Mouse (Mus musculus) neural tube, embryonic 14.5 days (tissue): ENCODE data around the gene Akap8. TPM values are rescaled to one million over a fixed set of nuclear protein-coding genes. Genes with fewer than 3 reads are reported as not detected.
A peak's percentile ranks its signal among the peaks of the same experiment; 100 is the strongest.

Experiments used
- ATAC-seq: fragments of 200-750 bp; cut with Nextera tagmentation; 2 replicates; pipeline ENCODE4 v1.8.0; 2017; ENCODE audit warnings: low read depth, mild to moderate bottlenecking, moderate TSS enrichment, moderate library complexity
- H3K27ac ChIP-seq: fragments of 300-500 bp; sonication (generic); 2 replicates; pipeline ENCODE4 v1.5.1; 2014; ENCODE audit warnings: low read depth, mild to moderate bottlenecking, control low read depth, low read length, moderate library complexity, mixed read lengths
- H3K27me3 ChIP-seq: fragments of 300-500 bp; sonication (generic); 2 replicates; pipeline ENCODE4 v1.6.1; 2014; ENCODE audit warnings: low read length; ENCODE audit not compliant: control insufficient read depth, insufficient read depth
- H3K36me3 ChIP-seq: fragments of 300-500 bp; sonication (generic); 2 replicates; pipeline ENCODE4 v1.6.1; 2014; ENCODE audit warnings: low read length, mixed read lengths; ENCODE audit not compliant: control insufficient read depth, insufficient read depth
- H3K4me1 ChIP-seq: fragments of 300-500 bp; sonication (generic); 2 replicates; pipeline ENCODE4 v1.6.1; 2014; ENCODE audit warnings: low read length; ENCODE audit not compliant: control insufficient read depth, insufficient read depth
- H3K4me2 ChIP-seq: fragments of 300-500 bp; sonication (generic); 2 replicates; pipeline ENCODE4 v1.6.1; 2014; ENCODE audit warnings: mild to moderate bottlenecking, low read depth, low read length, control low read depth
- H3K4me3 ChIP-seq: fragments of 300-500 bp; sonication (generic); 2 replicates; pipeline ENCODE4 v1.5.1; 2014; ENCODE audit warnings: low read depth, low read length, control low read depth, mixed read lengths
- H3K9ac ChIP-seq: fragments of 300-500 bp; sonication (generic); replicated peaks from 2 replicates; pipeline ENCODE4 v1.6.1; 2014; ENCODE audit warnings: low read depth, mild to moderate bottlenecking, control low read depth, low read length, mixed read lengths
- H3K9me3 ChIP-seq: fragments of 300-500 bp; sonication (generic); 2 replicates; pipeline ENCODE4 v1.6.1; 2016; ENCODE audit warnings: low read length; ENCODE audit not compliant: control insufficient read depth
- WGBS: fragments of 180-500 bp; shearing (Covaris S2); extraction: QIAGEN DNeasy Blood & Tissue Kit; methylation state at CpG from one replicate; pipeline ENCODE4 v1.1.7; 2014; 5-methylcytosine and 5-hydroxymethylcytosine counted together
- polyA plus RNA-seq: library from polyadenylated mRNA; unstranded; fragments of >200 nt; fragmentation: Nextera tagmentation; extraction: Ambion mirVana; gene quantifications from 2 replicates; pipeline ENCODE4 v1.2.1, GENCODE M21; 2014

Gene Akap8
- polyA plus RNA-seq, 1 experiment from 2014 or later, result 67.0 TPM

- Histone ChIP-seq H3K36me3 (peaks cover 18% of the 10 kb centered on the region), H3K27me3 (no peaks in the 10 kb centered on the region), H3K4me3 (peak overlapping the region; percentile 81; the same call in 1 of the 2 replicates), H3K27ac (no peak overlapping the region), H3K4me1 (peaks cover 21% of the 10 kb centered on the region), H3K9ac (no peak overlapping the region), H3K4me2 (peak overlapping the region; percentile 70), H3K9me3 (no peaks in the 10 kb centered on the region)
- no peak for ATAC-seq
- WGBS, result 78% methylated on average over 3 of the region's 3 CpGs
These were observed 30.2 kb upstream of the Akap8 start for GRCm38 (mm10) chr17:32351269-32351668.

- Histone ChIP-seq H3K4me2 (peak within 1 kb of the TSS; percentile 84), H3K9ac (peak within 1 kb of the TSS; percentile 85), H3K9me3 (no peaks in the 10 kb centered on the region), H3K4me1 (peaks cover 21% of the 10 kb centered on the region), H3K27me3 (no peaks in the 10 kb centered on the region), H3K4me3 (peak within 1 kb of the TSS; percentile 81), H3K27ac (peak within 1 kb of the TSS; percentile 87), H3K36me3 (peaks cover 11% of the 10 kb centered on the region)
- under 1% methylated on average over 35 of the region's 37 CpGs for WGBS
- peak; percentile 97 for ATAC-seq
These were observed 29.4 kb upstream of the Akap8 start, which contains the start of gene Akap8l for GRCm38 (mm10) chr17:32350382-32350983. Gene Akap8l, minus strand, starts transcription at chr17:32350607.

- Histone ChIP-seq H3K27me3 (no peaks in the 10 kb centered on the region), H3K9me3 (no peaks in the 10 kb centered on the region), H3K4me1 (peaks cover 21% of the 10 kb centered on the region), H3K9ac (peak overlapping the region; percentile 85), H3K4me2 (peak overlapping the region; percentile 84), H3K4me3 (peak overlapping the region; percentile 81), H3K36me3 (peaks cover 6% of the 10 kb centered on the region), H3K27ac (peak overlapping the region; percentile 87)
- ATAC-seq, result peak; percentile 49
- under 1% methylated on average over 24 of the region's 24 CpGs for WGBS
These were observed 28.9 kb upstream of the Akap8 start for GRCm38 (mm10) chr17:32349851-32350381.

GRCm38 (mm10) chr17:32349037-32349732 lies 28.1 kb upstream of the Akap8 start:
- peak overlapping the region; percentile 85 for H3K9ac ChIP-seq
- peaks cover 21% of the 10 kb centered on the region for H3K4me1 ChIP-seq
- H3K4me2 ChIP-seq, result peak overlapping the region; percentile 84
- H3K9me3 ChIP-seq, result no peaks in the 10 kb centered on the region
- 14% methylated on average over 4 of the region's 4 CpGs for WGBS
- peak overlapping the region; percentile 87; the same call in 1 of the 2 replicates for H3K27ac ChIP-seq
- ATAC-seq, result 0 out of 2 replicates have a peak, but pooled peaks have one; percentile 21
- H3K4me3 ChIP-seq, result peak overlapping the region; percentile 81
- 0 out of 2 replicates have a peak, but pooled peaks cover 5% of the 10 kb centered on the region for H3K36me3 ChIP-seq
- no peaks in the 10 kb centered on the region for H3K27me3 ChIP-seq

- H3K9ac ChIP-seq, result no peak overlapping the region; the same call in 1 of the 2 replicates
- H3K27me3 ChIP-seq, result no peaks in the 10 kb centered on the region
- no peaks in the 10 kb centered on the region for H3K9me3 ChIP-seq
- no peak overlapping the region for H3K27ac ChIP-seq
- H3K36me3 ChIP-seq, result 0 out of 2 replicates have a peak, but pooled peaks cover 5% of the 10 kb centered on the region
- H3K4me1 ChIP-seq, result peaks cover 21% of the 10 kb centered on the region
- peak overlapping the region; percentile 81; the same call in 1 of the 2 replicates for H3K4me3 ChIP-seq
- ATAC-seq, result no peak
- WGBS, result 90% methylated on average over 2 of the region's 2 CpGs
- H3K4me2 ChIP-seq, result peak overlapping the region; percentile 84
These were observed 27.4 kb upstream of the Akap8 start for GRCm38 (mm10) chr17:32348406-32348805.

- no peak for ATAC-seq
- 92% methylated on average over 1 of the region's 1 CpGs for WGBS
- no peak overlapping the region for H3K27ac ChIP-seq
- peaks cover 20% of the 10 kb centered on the region for H3K36me3 ChIP-seq
- no peak overlapping the region for H3K4me2 ChIP-seq
- no peaks in the 10 kb centered on the region for H3K9me3 ChIP-seq
- no peaks in the 10 kb centered on the region for H3K4me1 ChIP-seq
- H3K27me3 ChIP-seq, result no peaks in the 10 kb centered on the region
- H3K9ac ChIP-seq, result no peak overlapping the region
- H3K4me3 ChIP-seq, result no peak overlapping the region
These were observed 20.1 kb upstream of the Akap8 start for GRCm38 (mm10) chr17:32341102-32341501.

- peaks cover 30% of the 10 kb centered on the region for H3K36me3 ChIP-seq
These were observed 19.1 kb upstream of the Akap8 start for GRCm38 (mm10) chr17:32340110-32340509.

GRCm38 (mm10) chr17:32335869-32336268 lies 14.8 kb upstream of the Akap8 start:
- H3K27me3 ChIP-seq, result no peaks in the 10 kb centered on the region
- no peak overlapping the region for H3K9ac ChIP-seq
- H3K36me3 ChIP-seq, result peaks cover 64% of the 10 kb centered on the region
- WGBS, result 90% methylated on average over 2 of the region's 2 CpGs
- no peaks in the 10 kb centered on the region for H3K9me3 ChIP-seq
- H3K4me2 ChIP-seq, result no peak overlapping the region
- no peak for ATAC-seq
- no peak overlapping the region for H3K4me3 ChIP-seq
- no peaks in the 10 kb centered on the region for H3K4me1 ChIP-seq
- H3K27ac ChIP-seq, result no peak overlapping the region

More at GRCm38 (mm10) chr17:32340110-32340509, 19.1 kb upstream of the Akap8 start:
- Histone ChIP-seq H3K4me2 (no peak overlapping the region), H3K27me3 (no peaks in the 10 kb centered on the region), H3K4me3 (no peak overlapping the region), H3K4me1 (no peaks in the 10 kb centered on the region), H3K9me3 (no peaks in the 10 kb centered on the region), H3K9ac (no peak overlapping the region), H3K27ac (no peak overlapping the region)
- no peak for ATAC-seq
- WGBS, result 89% methylated on average over 1 of the region's 1 CpGs

GRCm38 (mm10) chr17:32334921-32335320 lies 13.9 kb upstream of the Akap8 start:
- Histone ChIP-seq H3K4me2 (no peak overlapping the region), H3K27ac (no peak overlapping the region), H3K36me3 (peaks cover 67% of the 10 kb centered on the region), H3K27me3 (no peaks in the 10 kb centered on the region), H3K4me1 (no peaks in the 10 kb centered on the region), H3K4me3 (no peak overlapping the region), H3K9me3 (no peaks in the 10 kb centered on the region), H3K9ac (no peak overlapping the region)
- 97% methylated on average over 12 of the region's 12 CpGs for WGBS
- ATAC-seq, result no peak
